Mouse (Mus musculus): Measurements from ENCODE around the gene Pibf1. TPM values are rescaled to one million over a fixed set of nuclear protein-coding genes. Genes with fewer than 3 reads are reported as not detected.

The Pibf1 gene
- total and polyA plus RNA-seq, 3 experiments: 11.8 to 24.7 (median 13.9) TPM

DNA sequence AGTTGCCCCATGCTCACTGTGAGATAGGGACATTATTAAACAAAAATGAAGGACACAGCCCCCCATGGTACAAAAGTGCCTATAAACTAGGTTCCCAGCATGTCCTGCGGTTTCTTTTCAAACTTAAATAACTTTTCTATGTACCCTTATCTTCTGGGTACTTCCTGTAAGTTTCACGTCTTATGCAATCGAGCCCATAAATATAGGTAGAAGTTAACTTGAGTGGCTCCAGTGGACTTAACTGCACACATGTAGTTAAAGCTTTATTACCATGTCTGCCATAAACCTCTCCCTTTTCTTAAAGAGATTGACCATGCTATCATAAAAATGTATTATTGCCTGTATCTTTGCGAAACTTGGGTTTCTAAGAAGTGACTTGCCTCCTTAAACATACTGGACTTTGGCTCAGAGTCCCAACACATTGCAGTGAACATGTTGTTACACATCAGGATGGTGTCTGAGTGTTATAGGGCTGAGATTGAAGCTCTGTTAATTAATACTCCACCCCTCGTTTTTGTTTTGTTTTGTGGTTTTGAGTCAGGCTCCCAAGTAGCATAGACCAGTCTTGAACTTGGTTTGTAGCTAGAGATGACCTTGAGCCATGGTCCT is 181.7 kb downstream of the Pibf1 start:
- no peak overlapping the region for H3K4me3 ChIP-seq (replicated peaks in 1 of 3; ENCODE audit: low read depth in 2 of 3, low read length in 2 of 3, poor library complexity in 1 of 3)
- no peaks in the 10 kb centered on the region for H3K36me3 ChIP-seq (replicated peaks in 1 of 2; ENCODE audit: control insufficient read depth in 1 of 2, insufficient read depth in 1 of 2, low read length in 1 of 2)
- no peak overlapping the region for H3K27ac ChIP-seq (ENCODE audit: insufficient read depth, low read depth)
- no peak overlapping the region for H3K4me2 ChIP-seq (ENCODE audit: insufficient read depth, low read depth, poor library complexity, severe bottlenecking)
- H3K9ac ChIP-seq (ENCODE audit: insufficient read depth, low read depth): no peak overlapping the region
- in situ Hi-C loops (cut with MboI; ENCODE audit: low pct_ligation_motif_present, low pct_unique_long_range_greater_than_20kb, low sequenced_read_pairs) (no loop called here), dilution Hi-C loops (cut with MboI; ENCODE audit: extremely low pct_ligation_motif_present, extremely low pct_unique_long_range_greater_than_20kb, low sequenced_read_pairs) (no loop called here)
- no peaks in the 10 kb centered on the region for H3K79me2 ChIP-seq (replicated peaks; ENCODE audit: control insufficient read depth, extremely low read depth, insufficient read depth, poor library complexity, severe bottlenecking)
- no peaks in the 10 kb centered on the region for H3K9me3 ChIP-seq (replicated peaks; ENCODE audit: low read length)
- TF ChIP-seq TBP (conservative IDR thresholded peaks at IDR 0.05; ENCODE audit: low read depth, low read length) (no peak), SMC3 (IDR thresholded peaks at IDR 0.05; ENCODE audit: low read depth, low read length) (no peak), IRF4 (IDR thresholded peaks at IDR 0.05; ENCODE audit: low read depth, low read length) (no peak), JUND (conservative IDR thresholded peaks at IDR 0.05; ENCODE audit: low read depth, low read length) (no peak), RCOR1 (conservative IDR thresholded peaks at IDR 0.05; ENCODE audit: low read depth, low read length) (no peak), USF1 (IDR thresholded peaks at IDR 0.05; ENCODE audit: low read depth, low read length) (no peak), ETS1 (conservative IDR thresholded peaks at IDR 0.05; ENCODE audit: low read depth, low read length) (no peak), MAZ (IDR thresholded peaks at IDR 0.05; ENCODE audit: low read depth, low read length) (no peak), CHD2 (IDR thresholded peaks at IDR 0.05; ENCODE audit: low read length) (no peak), CTCF (conservative IDR thresholded peaks at IDR 0.05 in 1 of 2, IDR thresholded peaks at IDR 0.05 in 1 of 2; ENCODE audit: low read depth in 2 of 2, low read length in 2 of 2) (no peak), BHLHE40 (IDR thresholded peaks at IDR 0.05; ENCODE audit: low read depth, low read length) (no peak), MYC (IDR thresholded peaks at IDR 0.05; ENCODE audit: low read depth, low read length) (no peak), MXI1 (IDR thresholded peaks at IDR 0.05; ENCODE audit: low read depth, low read length) (no peak), TCF12 (IDR thresholded peaks at IDR 0.05; ENCODE audit: low read depth, low read length) (no peak), RAD21 (IDR thresholded peaks at IDR 0.05; ENCODE audit: low read depth, low read length) (no peak), ELF1 (IDR thresholded peaks at IDR 0.05; ENCODE audit: low read depth, low read length) (no peak), MAFK (IDR thresholded peaks at IDR 0.05; ENCODE audit: insufficient replicate concordance, low read length) (no peak), HCFC1 (IDR thresholded peaks at IDR 0.05; ENCODE audit: low read depth, low read length) (no peak), UBTF (IDR thresholded peaks at IDR 0.05; ENCODE audit: low read depth, low read length) (no peak), NRF1 (IDR thresholded peaks at IDR 0.05; ENCODE audit: low read depth, low read length) (no peak)
- H3K27me3 ChIP-seq (replicated peaks): no peaks in the 10 kb centered on the region
- H3K4me1 ChIP-seq (ENCODE audit: control insufficient read depth in 1 of 2, insufficient read depth in 2 of 2): peaks cover 0 to 18% of the 10 kb centered on the region in 2 experiments; a peak in 3 of 4 replicates
- DNase-seq (ENCODE audit: extremely low read depth): no peak

DNA sequence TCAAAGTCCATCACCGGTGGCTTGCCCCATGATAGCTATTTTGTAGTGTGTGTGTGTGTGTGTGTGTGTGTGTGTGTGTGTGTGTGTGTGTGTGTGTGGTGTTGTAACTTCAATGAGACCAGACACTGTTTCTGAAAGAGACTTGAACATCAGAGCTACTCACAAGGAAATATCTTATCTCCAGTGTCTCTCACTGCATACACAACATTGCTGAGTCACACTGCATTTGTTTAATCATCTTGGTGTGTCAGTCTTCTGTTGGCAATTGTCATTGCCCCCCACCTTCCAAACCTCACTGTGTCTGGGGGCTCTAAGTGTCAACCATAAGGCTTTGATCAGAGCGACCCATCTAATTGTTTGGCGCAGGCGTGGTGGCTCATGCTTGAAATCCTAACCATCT is 186.3 kb downstream of the Pibf1 start:
- TF ChIP-seq TBP (conservative IDR thresholded peaks at IDR 0.05; ENCODE audit: low read depth, low read length): no peak
- DNase-seq (ENCODE audit: extremely low read depth): no peak
- no peak overlapping the region for H3K9ac ChIP-seq (ENCODE audit: insufficient read depth, low read depth)
- no peak overlapping the region for H3K27ac ChIP-seq (ENCODE audit: insufficient read depth, low read depth)
- H3K27me3 ChIP-seq (replicated peaks): no peaks in the 10 kb centered on the region
- H3K79me2 ChIP-seq (replicated peaks; ENCODE audit: control insufficient read depth, extremely low read depth, insufficient read depth, poor library complexity, severe bottlenecking): no peaks in the 10 kb centered on the region
- H3K4me3 ChIP-seq (replicated peaks in 1 of 3; ENCODE audit: low read depth in 2 of 3, low read length in 2 of 3, poor library complexity in 1 of 3): no peak overlapping the region
- H3K4me2 ChIP-seq (ENCODE audit: insufficient read depth, low read depth, poor library complexity, severe bottlenecking): no peak overlapping the region
- peaks cover 0 to 4% of the 10 kb centered on the region in 2 experiments; a peak in 3 of 4 replicates for H3K4me1 ChIP-seq (ENCODE audit: control insufficient read depth in 1 of 2, insufficient read depth in 2 of 2)
- H3K36me3 ChIP-seq (replicated peaks in 1 of 2; ENCODE audit: control insufficient read depth in 1 of 2, insufficient read depth in 1 of 2, low read length in 1 of 2): no peaks in the 10 kb centered on the region
- H3K9me3 ChIP-seq (replicated peaks; ENCODE audit: low read length): no peaks in the 10 kb centered on the region
- in situ Hi-C loops (cut with MboI; ENCODE audit: low pct_ligation_motif_present, low pct_unique_long_range_greater_than_20kb, low sequenced_read_pairs): no loop called here
- dilution Hi-C loops (cut with MboI; ENCODE audit: extremely low pct_ligation_motif_present, extremely low pct_unique_long_range_greater_than_20kb, low sequenced_read_pairs): no loop called here

Measured in CH12.LX (cell line).